Mouse (Mus musculus): ENCODE measurements around the gene Tssc4.
A peak's percentile ranks its signal among the peaks of the same experiment; 100 is the strongest.

Tssc4 gene

DNA sequence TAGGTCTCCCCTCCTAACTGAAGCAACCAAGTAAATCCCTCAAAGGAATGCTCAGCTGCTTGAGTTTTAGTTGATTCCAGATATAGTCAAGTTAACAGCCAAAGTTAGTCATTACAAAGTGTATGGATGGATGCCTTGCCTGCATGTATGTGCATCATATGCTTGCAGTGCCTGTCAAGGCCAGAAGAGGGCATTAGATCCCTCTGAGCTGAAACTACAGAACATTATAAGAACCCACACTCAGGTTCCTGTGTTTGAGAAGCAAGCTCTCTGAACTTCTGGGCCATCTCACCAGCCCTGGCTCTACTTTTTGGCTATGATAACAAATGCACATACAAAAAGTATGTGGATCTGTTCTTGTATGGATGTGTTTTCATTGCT is 24.2 kb upstream of the Tssc4 start:
- DNase-seq (ENCODE audit: low spot score in 2 of 2) = no peak

DNA sequence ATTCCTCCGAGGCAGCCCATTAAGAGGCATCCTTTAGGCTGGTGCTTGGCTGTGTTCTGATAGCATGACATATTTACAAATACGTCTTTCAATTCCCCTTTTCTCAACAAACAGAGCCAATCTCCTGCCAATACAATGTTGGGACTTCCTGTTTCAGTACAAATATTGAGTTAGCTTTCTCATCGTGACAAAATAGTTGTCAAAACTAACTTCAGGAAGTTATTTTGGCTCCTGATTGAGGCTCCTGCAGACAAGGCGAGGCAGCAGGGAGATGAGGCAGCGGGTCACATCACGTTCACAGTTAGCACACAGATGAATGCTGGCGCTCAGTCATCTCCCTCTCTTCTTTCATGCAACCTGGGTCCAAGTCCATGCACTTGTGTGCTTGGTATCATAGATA is 22.7 kb upstream of the Tssc4 start:
- DNase-seq (ENCODE audit: low spot score in 2 of 2) = no peak

DNA sequence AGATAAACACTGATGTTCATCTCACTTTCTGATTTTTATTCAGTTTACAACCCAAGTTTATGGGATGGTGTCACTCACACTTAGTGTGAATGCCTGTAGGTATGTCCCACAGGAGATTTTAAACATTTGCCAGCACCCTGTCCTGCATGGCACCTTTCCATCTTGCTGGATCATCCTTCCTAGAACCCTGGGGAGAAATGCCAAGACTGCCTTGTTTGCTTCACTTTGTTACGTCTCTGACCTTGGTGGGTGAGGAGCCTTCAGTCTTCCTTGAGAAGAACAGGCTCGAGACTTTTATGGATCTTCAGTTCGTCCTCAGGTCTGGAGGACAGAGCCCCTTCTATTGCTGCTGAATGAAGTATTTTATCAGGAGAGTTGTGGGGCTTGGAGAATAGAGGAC is 19.7 kb upstream of the Tssc4 start:
- DNase-seq (ENCODE audit: low spot score in 2 of 2) = no peak

DNA sequence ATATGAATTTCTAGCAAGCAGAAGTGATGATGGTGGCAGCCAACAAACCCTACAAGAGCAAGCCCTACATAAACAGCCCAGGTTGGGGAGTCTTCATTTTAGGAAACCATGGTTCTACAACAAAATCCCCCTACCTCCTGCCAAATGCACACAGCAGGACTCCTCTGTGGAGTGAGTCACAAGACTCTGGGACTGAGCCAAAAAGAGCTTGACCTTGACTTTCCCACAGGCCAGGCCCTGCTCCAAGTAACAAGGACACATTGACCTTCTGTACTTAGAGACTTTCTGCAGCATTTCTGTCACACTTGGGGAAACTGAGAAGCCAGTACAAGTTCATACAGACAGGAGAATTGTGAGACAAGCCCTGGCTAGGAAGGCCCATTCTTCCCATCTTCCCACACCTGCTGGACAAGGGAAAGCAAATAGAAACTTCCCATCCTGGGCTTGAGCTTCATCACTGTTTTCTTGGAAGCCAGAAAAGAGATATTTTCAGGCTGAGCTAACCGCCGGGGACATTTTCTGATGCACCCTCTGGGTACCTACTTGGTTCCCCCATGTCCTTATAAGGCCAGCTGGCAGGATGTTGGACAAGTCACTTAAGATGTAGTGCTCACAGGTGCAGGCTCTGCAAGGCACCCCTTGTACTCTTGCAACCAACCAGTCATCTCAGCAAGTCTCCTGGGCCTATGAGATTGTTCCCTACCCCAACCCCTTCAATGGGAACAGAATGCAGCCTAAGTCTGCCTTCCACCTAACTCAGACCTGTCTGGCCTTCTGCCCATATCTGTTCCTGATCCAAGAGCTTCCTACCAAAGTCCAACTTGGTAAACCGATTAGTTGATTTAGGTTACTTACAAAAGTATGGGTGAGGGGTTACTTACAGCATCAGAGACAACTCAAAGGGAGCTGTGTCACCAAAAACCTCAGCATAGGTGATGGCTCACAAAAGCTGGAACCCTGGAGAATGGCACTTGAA is 18.9 kb upstream of the Tssc4 start:
- DNase-seq (ENCODE audit: low spot score in 2 of 2) = no peak

DNA sequence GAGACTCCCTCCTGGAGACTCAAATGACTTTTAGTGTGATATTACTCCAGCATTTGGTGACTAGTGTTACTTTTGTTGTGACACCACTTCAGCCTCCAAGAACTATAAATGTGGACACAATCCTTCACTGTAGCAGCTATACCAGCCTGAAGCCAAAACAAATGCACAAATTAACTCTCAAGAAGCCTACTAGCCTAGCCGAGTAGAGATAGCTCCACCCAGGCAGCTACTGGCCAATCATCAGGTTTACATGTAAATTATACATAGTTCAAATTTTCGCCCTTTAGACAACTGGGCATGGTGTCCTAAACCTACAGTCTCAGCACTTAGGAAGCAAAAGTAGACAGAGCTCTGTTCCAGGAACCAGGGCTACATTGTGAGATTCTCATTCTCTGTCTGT is 17.7 kb upstream of the Tssc4 start:
- no peak for DNase-seq (ENCODE audit: low spot score in 2 of 2)

DNA sequence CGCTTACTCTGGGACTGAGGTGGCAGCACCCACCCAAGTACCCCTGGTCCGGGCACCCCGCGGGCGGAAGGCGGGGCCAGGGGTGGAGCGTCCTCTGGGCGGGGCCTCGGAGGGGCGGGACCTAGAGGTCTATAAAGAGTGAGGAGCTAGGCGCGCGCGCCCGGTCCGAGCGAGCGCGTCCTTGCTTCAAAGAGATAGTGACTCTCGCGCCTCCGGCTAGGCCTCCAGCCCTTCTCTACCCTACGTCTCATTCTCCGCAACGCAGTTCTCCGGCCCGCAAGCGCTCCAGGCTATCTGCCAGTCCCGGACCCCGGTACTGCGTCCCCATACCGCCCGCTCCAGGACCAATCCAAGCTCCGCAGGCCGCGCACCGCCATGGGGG is 16.4 kb upstream of the Tssc4 start, which contains the start of gene Cd81:
TSS of gene Cd81 (plus strand) at position 114 of the 382 bp plus-strand sequence.
- DNase-seq (ENCODE audit: low spot score in 2 of 2) = peak; percentile 83 to 89

DNA sequence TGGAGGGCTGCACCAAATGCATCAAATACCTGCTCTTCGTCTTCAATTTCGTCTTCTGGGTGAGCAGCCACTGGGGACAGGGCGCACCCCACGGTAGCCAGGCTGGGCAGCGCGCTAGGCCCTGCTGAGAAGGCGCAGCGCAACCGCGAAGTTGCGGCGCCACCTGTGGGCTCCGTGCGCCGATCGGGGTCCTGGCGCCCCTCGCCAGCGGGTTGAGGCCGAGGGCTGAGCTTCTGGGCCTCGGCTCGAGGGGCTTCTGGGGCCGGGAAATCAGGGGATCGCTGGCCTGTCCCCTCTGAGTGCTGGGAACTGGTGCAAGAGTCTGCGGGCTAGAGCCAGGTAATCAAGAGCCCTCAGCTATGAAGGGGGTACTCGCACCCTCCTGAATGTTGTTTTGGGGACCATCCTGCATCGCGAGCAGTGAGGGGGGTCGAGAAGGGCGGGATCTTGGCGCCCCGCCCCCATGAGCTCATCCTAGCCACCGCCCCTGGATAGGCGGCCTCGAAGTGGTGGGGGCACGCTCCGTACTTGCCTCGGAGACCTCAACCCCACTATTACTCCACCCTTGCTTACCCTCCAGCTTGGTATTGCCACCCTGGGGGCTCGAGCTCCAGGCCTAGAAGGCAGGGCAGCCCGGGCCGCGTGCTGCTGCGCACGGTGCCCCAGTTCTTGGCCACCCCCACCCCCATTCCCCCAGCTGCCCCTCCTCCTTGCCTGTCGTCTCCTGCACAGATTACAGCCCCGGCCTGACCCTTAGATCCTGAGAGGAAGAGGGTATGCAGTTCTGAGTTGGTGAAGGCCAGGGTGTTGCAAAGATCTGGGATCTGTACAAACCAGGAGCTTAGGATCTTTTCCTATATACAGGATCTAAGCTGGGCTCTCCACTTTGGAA is 15.8 kb upstream of the Tssc4 start:
- peak in 1 of 2 experiments; percentile 37 for DNase-seq (ENCODE audit: low spot score in 2 of 2)

DNA sequence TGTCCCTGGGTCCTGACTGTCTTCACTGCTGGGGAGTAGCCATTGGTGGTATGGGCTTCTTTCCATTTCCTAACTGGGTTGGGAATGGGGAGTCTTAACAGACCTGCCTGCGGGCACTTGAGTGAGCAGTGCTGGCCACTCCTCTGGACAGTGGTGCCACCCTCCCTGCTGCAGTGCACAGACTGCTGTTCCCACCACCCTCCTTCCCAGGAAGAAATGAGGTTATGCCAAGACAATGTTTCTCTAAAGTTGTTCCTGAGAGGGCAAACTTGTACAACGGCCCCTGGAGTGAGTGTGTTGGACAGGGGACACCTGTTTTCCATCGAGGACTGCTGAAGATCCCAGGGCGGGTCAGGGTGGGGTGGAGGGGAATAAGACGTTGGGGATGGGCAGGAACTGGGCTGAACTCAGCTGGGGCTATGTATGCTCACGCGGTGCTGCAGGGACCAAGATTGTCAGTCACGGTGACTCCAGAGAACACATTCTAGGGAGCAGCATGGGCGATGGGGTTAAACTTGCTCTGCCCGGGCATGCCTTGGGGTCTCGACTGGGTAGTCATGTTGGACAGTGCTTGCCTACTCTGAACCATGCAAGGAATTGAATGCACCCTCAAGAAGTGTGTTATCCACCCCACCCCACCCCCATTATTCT is 15.0 kb upstream of the Tssc4 start:
- DNase-seq (ENCODE audit: low spot score in 2 of 2) = no peak

DNA sequence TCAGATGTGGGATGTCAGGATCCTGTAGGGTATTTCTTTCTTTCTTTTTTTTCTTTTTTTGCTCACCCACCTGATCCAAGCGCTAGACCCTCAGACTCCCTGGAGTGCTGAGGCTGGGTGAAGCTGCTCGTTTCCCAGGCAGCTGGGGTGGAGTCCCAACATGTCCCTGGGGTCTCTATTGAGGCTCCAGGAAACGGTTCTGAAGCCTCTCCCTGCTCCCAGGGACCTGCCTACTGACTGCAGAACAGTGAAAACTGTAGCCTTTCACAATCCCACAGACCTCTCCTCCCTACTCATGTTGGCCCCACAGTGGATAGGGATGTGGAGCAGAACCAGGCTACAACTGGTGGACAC is 14.5 kb upstream of the Tssc4 start:
- DNase-seq (ENCODE audit: low spot score in 2 of 2) = no peak

DNA sequence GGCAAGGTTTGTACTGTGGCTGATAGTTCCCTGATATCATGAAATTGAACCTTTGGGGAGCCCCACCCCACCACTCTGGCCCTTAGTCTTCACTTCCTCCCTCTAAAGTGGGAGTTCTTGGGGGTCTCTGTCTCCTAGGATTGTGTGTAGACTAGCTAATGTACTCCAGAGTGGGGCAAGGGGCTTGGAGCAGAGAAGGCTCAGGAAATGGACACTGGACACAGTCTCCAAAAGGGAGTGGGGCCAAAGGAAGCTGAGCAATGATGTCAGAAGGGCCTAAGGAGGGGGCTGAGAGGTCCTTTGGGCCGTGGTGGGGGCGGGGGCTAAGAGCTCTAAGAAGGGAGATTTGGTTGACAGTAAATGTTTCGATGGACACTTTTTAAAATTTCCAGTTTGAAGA is 14.0 kb upstream of the Tssc4 start:
- DNase-seq (ENCODE audit: low spot score in 2 of 2) = no peak

DNA sequence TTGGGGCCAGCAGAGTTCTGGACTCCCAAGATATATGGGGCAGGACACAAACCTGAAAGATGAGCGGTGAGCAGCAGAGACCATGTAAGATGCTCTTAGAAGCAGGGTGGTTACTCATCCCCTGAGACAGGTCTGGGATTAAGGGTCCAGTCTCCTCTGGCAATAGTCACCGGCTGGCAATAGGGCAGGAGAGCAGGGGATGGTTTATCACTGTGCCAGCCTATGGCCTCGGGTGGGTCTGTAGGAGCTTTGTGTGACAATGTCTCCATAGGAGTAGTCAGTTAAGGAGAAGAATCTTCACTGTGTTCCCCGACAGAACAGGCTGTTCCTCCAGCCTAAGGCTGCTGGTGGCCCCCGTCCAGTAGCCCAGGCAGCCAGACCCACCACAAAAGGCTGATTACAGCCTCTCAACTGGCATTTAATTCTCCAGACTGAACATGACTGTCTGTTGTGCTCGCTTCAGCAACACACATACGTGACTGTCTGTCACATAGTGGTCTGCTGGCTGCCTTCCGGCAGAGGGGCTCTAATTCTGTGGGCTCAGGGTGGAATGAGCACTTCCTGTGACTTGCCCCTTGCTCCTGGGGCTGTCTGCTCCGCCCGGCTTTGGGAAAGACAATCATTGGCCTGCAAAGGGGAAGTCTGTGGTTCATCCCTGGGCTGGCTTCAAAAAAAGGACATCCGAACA is 13.4 kb upstream of the Tssc4 start:
- DNase-seq (ENCODE audit: low spot score in 2 of 2) = no peak

DNA sequence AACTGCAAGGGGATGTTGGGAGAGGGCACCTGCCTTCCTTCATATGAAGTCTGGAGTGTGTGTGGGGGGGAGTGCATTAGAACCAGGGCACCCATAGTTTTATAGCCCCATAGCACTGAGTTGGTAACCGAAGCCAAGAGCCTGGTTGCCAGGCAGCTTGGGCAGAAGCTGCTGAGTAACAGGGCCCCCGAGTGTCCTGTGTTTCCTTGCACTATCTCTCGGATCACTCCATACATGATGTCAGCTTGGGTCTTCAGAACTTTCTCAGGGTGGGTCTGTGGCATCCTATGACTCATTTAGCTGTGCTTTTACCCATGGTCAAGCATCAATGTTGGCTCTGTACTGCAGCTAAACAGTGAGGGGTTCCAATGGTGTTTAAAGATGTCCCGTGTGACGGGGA is 12.0 kb upstream of the Tssc4 start:
- DNase-seq (ENCODE audit: low spot score in 2 of 2) = no peak

DNA sequence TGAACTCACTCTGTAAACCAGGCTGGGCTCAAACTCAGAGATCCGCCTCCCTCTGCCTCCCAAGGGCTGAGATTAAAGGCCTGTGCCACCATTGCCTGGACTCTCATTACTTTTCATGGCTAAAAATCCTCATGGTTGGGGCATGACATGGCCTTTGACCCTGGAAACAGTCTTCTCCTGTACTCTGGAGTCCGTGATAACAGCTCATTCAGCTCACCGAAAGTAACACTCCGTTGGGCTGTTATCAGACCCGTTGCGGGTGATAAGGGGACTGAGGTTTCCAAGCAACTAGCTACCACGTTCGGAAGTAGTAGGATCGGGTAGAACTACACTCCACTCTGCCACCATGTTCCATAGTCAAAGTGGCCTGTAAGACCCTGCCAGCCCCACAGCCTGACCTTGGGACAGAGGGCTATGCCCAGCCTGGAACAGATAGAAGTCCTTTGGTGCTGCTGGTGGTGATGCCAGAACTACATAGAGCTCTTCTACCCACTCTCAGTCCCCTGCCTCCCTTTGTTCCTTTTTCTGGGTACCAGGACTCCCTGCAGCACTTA is 11.3 kb upstream of the Tssc4 start:
- no peak for DNase-seq (ENCODE audit: low spot score in 2 of 2)

DNA sequence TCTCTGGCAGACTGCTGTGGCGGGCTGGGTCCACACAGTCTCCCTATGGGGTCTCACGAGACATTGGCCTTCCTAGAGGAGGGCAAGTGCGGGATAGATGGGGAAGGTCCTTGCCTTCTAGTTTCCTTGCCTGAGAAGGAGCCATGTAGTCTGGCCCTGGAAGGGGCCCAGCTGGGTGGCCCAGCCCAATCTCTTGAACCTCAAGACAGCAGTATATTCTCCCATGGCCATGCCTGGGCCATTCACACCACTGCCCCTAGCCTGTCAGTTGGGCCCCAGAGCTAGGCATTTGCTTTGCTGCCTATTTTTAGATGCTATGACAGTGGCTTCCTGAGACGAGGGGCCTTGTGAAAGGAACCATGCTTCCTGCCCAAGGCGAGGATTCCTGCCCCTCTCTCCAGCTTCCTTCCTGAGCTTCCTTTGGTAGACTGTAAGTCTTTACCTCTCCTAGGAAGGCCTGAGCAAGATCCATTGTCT is 10.8 kb upstream of the Tssc4 start:
- DNase-seq (ENCODE audit: low spot score in 2 of 2) = no peak

DNA sequence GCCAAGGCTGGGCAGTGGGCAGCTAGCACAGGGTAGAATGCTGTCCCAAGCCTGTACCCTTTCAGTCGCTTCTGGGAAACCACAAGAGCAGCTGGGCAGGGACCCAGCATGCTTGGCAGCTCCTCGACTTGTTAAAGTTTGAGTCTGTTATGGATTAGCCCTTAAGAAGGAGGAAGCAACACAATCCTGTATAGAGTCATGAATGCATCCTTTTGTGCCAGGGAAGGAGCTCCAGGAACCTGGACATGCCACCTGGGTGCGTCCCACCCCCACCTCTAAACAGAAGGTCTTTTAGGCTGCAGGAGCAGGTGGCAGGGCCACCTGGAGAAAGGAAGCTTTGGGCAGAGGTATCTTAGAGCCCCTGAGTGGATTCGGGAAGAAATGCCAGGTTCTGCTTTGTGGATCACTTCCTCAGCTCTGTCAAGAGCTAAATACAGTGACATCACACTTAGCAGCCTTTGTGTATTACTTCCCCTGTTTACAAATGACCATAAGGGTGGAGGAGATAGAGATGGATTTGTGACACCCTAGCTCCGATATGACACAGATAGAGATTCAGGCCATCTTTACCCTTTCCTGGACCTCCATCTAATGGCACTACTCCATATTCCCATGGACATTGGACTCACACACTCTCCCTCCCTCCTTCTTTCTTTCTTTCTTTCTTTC is 9.7 kb upstream of the Tssc4 start:
- DNase-seq (ENCODE audit: low spot score in 2 of 2) = no peak

DNA sequence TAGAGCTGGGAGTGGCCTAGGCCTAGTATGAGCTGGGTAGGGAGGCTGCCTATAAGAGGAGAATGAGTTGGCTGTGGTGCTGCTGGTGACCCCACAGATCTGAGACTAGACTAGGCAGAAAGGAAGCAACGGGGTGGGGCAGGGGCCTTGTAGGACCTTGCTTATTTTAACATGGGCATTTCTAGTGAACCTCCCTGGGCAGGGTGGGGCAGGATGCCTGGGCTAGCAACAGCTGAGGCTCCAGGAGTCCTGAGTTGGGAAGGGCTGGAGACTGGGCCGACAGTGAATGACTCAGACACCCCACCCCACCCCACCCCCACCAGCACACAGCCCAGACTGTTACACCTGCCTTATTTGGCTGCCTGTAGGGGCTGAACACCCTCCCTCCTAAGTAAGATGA is 6.3 kb upstream of the Tssc4 start:
- no peak for DNase-seq (ENCODE audit: low spot score in 2 of 2)

DNA sequence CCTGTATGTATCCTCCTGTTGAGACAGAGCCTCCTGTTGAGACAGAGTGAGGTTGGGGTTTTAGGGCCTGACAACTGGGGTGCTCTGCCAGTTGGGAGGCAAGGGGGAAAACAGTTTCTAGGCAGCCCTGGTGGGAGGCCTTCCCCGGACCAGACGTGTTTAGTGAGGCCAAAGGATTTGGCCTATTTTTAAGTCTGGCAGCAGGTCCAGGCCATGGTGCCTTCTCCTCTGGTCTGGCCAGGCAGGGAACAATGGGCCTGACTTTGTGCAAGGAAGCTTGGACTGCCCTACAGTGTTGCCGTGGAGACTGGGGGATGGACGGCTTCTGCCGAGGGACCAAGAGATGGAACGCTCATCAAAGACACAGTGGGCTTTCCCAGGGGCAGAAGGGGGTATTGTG is 4.8 kb upstream of the Tssc4 start:
- DNase-seq (ENCODE audit: low spot score in 2 of 2) = no peak

DNA sequence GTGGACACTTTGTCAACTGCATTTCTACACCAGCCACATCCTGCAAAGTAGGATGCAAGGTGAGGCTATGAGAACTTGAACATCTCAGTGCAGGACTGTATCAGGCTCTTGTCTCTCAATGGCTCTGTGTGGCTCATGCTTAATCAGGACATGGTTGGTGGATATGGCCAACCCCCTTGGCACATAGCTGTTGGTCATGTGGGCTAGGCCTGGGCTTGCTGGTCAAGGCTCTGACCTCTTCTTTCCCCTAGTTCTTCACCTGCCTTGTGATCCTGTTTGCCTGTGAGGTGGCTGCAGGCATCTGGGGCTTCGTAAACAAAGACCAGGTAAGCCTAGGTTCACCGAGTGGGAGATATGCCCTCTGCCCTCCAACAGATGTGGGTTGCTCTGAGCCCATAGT is 3.4 kb upstream of the Tssc4 start:
- DNase-seq (ENCODE audit: low spot score in 2 of 2) = no peak

DNA sequence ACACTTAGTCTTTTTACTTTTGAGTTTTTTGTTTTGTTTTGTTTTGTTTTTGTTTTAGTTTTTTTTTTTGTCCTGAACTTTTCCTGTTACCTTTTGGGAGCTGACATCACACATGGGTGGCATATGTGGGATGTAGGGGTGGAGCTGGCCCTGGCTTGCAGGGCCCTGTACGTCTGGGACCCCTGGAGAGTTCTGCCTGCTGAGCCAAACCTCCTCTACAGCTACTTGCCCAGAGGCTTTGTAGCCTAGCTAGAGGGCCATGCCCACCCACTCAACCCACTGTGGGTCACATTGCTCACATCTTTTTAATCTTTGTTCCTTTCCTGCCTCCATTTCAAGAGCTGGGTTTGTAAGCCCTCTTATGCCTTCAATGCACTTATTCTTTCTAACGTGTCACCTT is 1.6 kb upstream of the Tssc4 start:
- no peak for DNase-seq (ENCODE audit: low spot score in 2 of 2)

DNA sequence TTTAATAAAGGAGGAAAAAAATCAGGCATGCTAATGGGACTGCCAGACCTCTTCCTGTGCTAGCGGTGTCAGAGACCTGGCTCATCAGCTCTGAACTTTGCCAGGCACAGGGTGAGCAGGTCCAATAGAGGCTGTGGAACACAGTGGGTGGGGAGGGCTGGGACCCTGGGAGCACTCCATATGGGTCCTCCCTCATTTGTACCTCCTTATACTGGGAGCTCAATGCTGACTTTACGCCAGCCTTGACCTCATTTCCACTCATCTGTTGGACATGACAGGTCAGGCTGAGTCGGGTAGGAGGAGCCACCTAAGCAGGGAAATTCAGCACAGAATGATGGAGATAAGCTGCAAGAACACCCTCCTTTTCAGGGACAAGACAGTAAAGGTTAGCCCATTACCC is 1.2 kb upstream of the Tssc4 start:
- DNase-seq (ENCODE audit: low spot score in 2 of 2) = no peak
